Mouse (Mus musculus): Measurements from ENCODE around the gene Kcnq5. TPM values are rescaled to one million over a fixed set of nuclear protein-coding genes. Genes with fewer than 3 reads are reported as not detected.
"Not testable (repeated sequence)": the region's sequence is repeated elsewhere in the genome, so short reads cannot be mapped to it uniquely, and the experiment has no call there.

Kcnq5 gene
- polyA plus RNA-seq, 1 experiment from 2014 or later, result 0.95 TPM

GRCm38 (mm10) chr1:21777560-21777959, 184.2 kb downstream of the Kcnq5 start:
- Histone ChIP-seq H3K36me3 (ENCODE audit: insufficient read depth, low read length) (no peaks in the 10 kb centered on the region), H3K9me3 (ENCODE audit: low read length) (no peaks in the 10 kb centered on the region), H3K4me2 (replicated peaks; ENCODE audit: low read depth, low read length) (no peak overlapping the region), H3K4me1 (ENCODE audit: insufficient read depth, low read length) (no peaks in the 10 kb centered on the region), H3K27ac (ENCODE audit: low read length) (no peak overlapping the region), H3K9ac (replicated peaks; ENCODE audit: low read length) (no peak overlapping the region), H3K27me3 (ENCODE audit: insufficient read depth, low read length) (no peaks in the 10 kb centered on the region), H3K4me3 (ENCODE audit: low read length) (no peak overlapping the region)
- WGBS, result 55% methylated on average over 5 of the region's 5 CpGs
- ATAC-seq (ENCODE audit: low FRiP score, low TSS enrichment), result no peak

DNA sequence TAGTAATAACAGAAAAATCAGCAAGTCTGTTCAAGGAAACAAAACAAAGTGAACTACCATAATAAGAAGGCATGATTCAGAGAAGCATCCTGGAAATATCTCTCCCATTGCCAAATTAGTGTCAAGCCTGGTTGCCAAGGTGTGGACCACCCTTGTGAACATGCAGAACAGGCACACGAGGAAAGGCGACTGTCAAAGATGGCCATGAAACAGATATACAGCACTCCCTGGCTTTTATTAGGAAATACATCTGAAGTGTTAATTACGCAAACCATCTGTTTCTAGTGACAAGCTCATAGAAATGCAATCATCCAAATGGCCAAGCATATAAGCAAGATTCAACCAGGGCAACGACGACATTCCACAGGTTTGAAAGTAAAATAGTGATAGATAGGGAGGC, 187.8 kb downstream of the Kcnq5 start:
- H3K27me3 ChIP-seq (ENCODE audit: insufficient read depth, low read length), result no peaks in the 10 kb centered on the region
- H3K9ac ChIP-seq (replicated peaks; ENCODE audit: low read length), result no peak overlapping the region
- 43% methylated on average over 5 of the region's 5 CpGs for WGBS
- H3K4me3 ChIP-seq (ENCODE audit: low read length), result no peak overlapping the region
- H3K4me2 ChIP-seq (replicated peaks; ENCODE audit: low read depth, low read length), result no peak overlapping the region
- no peak for ATAC-seq (ENCODE audit: low FRiP score, low TSS enrichment)
- no peaks in the 10 kb centered on the region for H3K36me3 ChIP-seq (ENCODE audit: insufficient read depth, low read length)
- H3K9me3 ChIP-seq (ENCODE audit: low read length), result no peaks in the 10 kb centered on the region
- H3K27ac ChIP-seq (ENCODE audit: low read length), result no peak overlapping the region
- no peaks in the 10 kb centered on the region for H3K4me1 ChIP-seq (ENCODE audit: insufficient read depth, low read length)

- Histone ChIP-seq H3K9me3 (ENCODE audit: low read length) (no peaks in the 10 kb centered on the region), H3K27ac (ENCODE audit: low read length) (no peak overlapping the region), H3K4me1 (ENCODE audit: insufficient read depth, low read length) (no peaks in the 10 kb centered on the region), H3K4me2 (replicated peaks; ENCODE audit: low read depth, low read length) (no peak overlapping the region), H3K4me3 (ENCODE audit: low read length) (no peak overlapping the region), H3K27me3 (ENCODE audit: insufficient read depth, low read length) (no peaks in the 10 kb centered on the region), H3K9ac (replicated peaks; ENCODE audit: low read length) (no peak overlapping the region), H3K36me3 (ENCODE audit: insufficient read depth, low read length) (no peaks in the 10 kb centered on the region)
- WGBS, result 85% methylated on average over 1 of the region's 1 CpGs
- no peak for ATAC-seq (ENCODE audit: low FRiP score, low TSS enrichment)
These were observed 191.2 kb downstream of the Kcnq5 start for GRCm38 (mm10) chr1:21770494-21770893.

- Histone ChIP-seq H3K4me1 (ENCODE audit: insufficient read depth, low read length) (no peaks in the 10 kb centered on the region), H3K4me2 (replicated peaks; ENCODE audit: low read depth, low read length) (no peak overlapping the region), H3K27me3 (ENCODE audit: insufficient read depth, low read length) (no peaks in the 10 kb centered on the region), H3K9me3 (ENCODE audit: low read length) (no peaks in the 10 kb centered on the region), H3K27ac (ENCODE audit: low read length) (no peak overlapping the region), H3K4me3 (ENCODE audit: low read length) (no peak overlapping the region), H3K36me3 (ENCODE audit: insufficient read depth, low read length) (no peaks in the 10 kb centered on the region), H3K9ac (replicated peaks; ENCODE audit: low read length) (no peak overlapping the region)
- no peak for ATAC-seq (ENCODE audit: low FRiP score, low TSS enrichment)
- 87% methylated on average over 1 of the region's 1 CpGs for WGBS
These were observed 212.4 kb downstream of the Kcnq5 start for GRCm38 (mm10) chr1:21749297-21749696.

DNA sequence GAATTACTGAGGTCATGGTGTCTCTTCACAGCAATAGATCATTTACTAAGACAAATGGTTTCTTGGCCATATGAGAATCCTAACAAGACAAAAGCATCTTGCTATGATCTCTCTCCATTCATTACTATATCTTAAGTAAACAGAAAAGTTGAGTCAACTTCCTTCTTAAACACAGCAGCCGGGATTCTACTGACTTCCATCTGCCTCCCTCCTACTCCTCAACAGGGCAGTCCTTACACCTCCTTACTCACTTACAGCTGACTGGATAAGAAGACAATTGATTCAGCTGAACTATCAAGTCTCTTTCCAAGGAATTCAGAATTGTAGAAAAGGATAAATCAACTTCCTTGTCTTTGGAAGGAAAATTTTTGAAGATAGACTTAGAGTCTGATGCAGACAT, 232.6 kb downstream of the Kcnq5 start:
- Histone ChIP-seq H3K27ac (ENCODE audit: low read length) (no peak overlapping the region), H3K36me3 (ENCODE audit: insufficient read depth, low read length) (no peaks in the 10 kb centered on the region), H3K9me3 (ENCODE audit: low read length) (no peaks in the 10 kb centered on the region), H3K9ac (replicated peaks; ENCODE audit: low read length) (no peak overlapping the region), H3K4me1 (ENCODE audit: insufficient read depth, low read length) (no peaks in the 10 kb centered on the region), H3K4me3 (ENCODE audit: low read length) (no peak overlapping the region), H3K4me2 (replicated peaks; ENCODE audit: low read depth, low read length) (no peak overlapping the region), H3K27me3 (ENCODE audit: insufficient read depth, low read length) (no peaks in the 10 kb centered on the region)
- no peak for ATAC-seq (ENCODE audit: low FRiP score, low TSS enrichment)
- WGBS, result 38% methylated on average over 1 of the region's 1 CpGs

- not testable (repeated sequence) for H3K36me3 ChIP-seq (ENCODE audit: insufficient read depth, low read length); H3K27me3 ChIP-seq (ENCODE audit: insufficient read depth, low read length); ATAC-seq (ENCODE audit: low FRiP score, low TSS enrichment); H3K4me1 ChIP-seq (ENCODE audit: insufficient read depth, low read length); H3K4me3 ChIP-seq (ENCODE audit: low read length); H3K9me3 ChIP-seq (ENCODE audit: low read length); H3K27ac ChIP-seq (ENCODE audit: low read length); H3K9ac ChIP-seq (replicated peaks; ENCODE audit: low read length); H3K4me2 ChIP-seq (replicated peaks; ENCODE audit: low read depth, low read length)
- WGBS, result 79% methylated on average over 2 of the region's 2 CpGs
These were observed 238.5 kb downstream of the Kcnq5 start for GRCm38 (mm10) chr1:21723231-21723630.

DNA sequence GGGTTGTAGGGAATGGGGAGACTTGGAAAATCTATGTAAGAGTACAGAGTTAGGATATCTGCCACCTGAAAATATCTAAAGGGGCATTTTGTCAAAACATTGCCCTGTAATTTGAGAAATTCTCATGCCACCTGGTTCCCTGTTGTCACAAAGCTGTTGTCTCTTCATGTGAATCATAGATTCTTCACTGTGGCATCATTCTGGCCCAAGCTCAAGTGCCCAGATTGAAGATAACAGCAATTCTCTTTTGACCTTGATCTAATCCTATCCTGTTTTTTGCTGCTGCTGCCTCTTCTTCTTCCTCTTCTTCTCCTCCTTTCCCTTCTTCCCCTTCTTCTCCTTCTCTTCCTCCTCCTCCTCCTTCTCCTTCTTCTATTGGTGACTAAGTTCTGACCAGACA, 240.5 kb downstream of the Kcnq5 start:
- Histone ChIP-seq H3K27me3 (ENCODE audit: insufficient read depth, low read length) (no peaks in the 10 kb centered on the region), H3K9me3 (ENCODE audit: low read length) (no peaks in the 10 kb centered on the region), H3K27ac (ENCODE audit: low read length) (no peak overlapping the region), H3K4me1 (ENCODE audit: insufficient read depth, low read length) (no peaks in the 10 kb centered on the region), H3K9ac (replicated peaks; ENCODE audit: low read length) (no peak overlapping the region), H3K4me2 (replicated peaks; ENCODE audit: low read depth, low read length) (no peak overlapping the region), H3K4me3 (ENCODE audit: low read length) (no peak overlapping the region), H3K36me3 (ENCODE audit: insufficient read depth, low read length) (no peaks in the 10 kb centered on the region)
- no peak for ATAC-seq (ENCODE audit: low FRiP score, low TSS enrichment)

DNA sequence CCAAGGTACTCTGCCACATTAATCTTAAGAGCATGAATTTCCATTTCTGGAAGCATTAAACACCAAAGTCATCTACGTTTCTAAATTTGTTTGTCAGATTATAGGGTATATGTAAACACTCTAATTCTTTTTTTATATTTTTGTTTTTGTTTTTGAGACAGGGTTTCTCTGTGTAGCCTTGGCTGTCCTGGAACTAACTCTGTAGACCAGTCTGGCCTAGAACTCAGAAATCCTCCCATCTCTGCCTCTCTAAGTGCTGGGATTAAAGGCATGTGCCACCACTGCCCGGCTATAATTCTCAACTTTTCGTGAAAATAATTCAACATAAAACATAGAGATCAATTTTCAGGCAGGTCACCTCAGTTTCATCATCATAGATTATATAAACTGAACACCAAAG, 246.9 kb downstream of the Kcnq5 start:
- Histone ChIP-seq H3K27ac (ENCODE audit: low read length) (no peak overlapping the region), H3K27me3 (ENCODE audit: insufficient read depth, low read length) (no peaks in the 10 kb centered on the region), H3K4me2 (replicated peaks; ENCODE audit: low read depth, low read length) (no peak overlapping the region), H3K9me3 (ENCODE audit: low read length) (no peaks in the 10 kb centered on the region), H3K36me3 (ENCODE audit: insufficient read depth, low read length) (no peaks in the 10 kb centered on the region), H3K4me3 (ENCODE audit: low read length) (no peak overlapping the region), H3K4me1 (ENCODE audit: insufficient read depth, low read length) (no peaks in the 10 kb centered on the region), H3K9ac (replicated peaks; ENCODE audit: low read length) (no peak overlapping the region)
- no peak for ATAC-seq (ENCODE audit: low FRiP score, low TSS enrichment)
- 75% methylated on average over 3 of the region's 3 CpGs for WGBS

GRCm38 (mm10) chr1:21712711-21713110, 249.0 kb downstream of the Kcnq5 start:
- no peak overlapping the region for H3K27ac ChIP-seq (ENCODE audit: low read length)
- no peak for ATAC-seq (ENCODE audit: low FRiP score, low TSS enrichment)
- H3K9ac ChIP-seq (replicated peaks; ENCODE audit: low read length), result no peak overlapping the region
- no peaks in the 10 kb centered on the region for H3K36me3 ChIP-seq (ENCODE audit: insufficient read depth, low read length)
- no peaks in the 10 kb centered on the region for H3K9me3 ChIP-seq (ENCODE audit: low read length)
- H3K4me3 ChIP-seq (ENCODE audit: low read length), result no peak overlapping the region
- H3K4me2 ChIP-seq (replicated peaks; ENCODE audit: low read depth, low read length), result no peak overlapping the region
- 70% methylated on average over 2 of the region's 2 CpGs for WGBS
- no peaks in the 10 kb centered on the region for H3K4me1 ChIP-seq (ENCODE audit: insufficient read depth, low read length)
- no peaks in the 10 kb centered on the region for H3K27me3 ChIP-seq (ENCODE audit: insufficient read depth, low read length)

- Histone ChIP-seq H3K4me3 (ENCODE audit: low read length) (no peak overlapping the region), H3K27ac (ENCODE audit: low read length) (no peak overlapping the region), H3K27me3 (ENCODE audit: insufficient read depth, low read length) (no peaks in the 10 kb centered on the region), H3K9me3 (ENCODE audit: low read length) (no peaks in the 10 kb centered on the region), H3K36me3 (ENCODE audit: insufficient read depth, low read length) (no peaks in the 10 kb centered on the region), H3K9ac (replicated peaks; ENCODE audit: low read length) (no peak overlapping the region), H3K4me1 (ENCODE audit: insufficient read depth, low read length) (no peaks in the 10 kb centered on the region), H3K4me2 (replicated peaks; ENCODE audit: low read depth, low read length) (no peak overlapping the region)
- ATAC-seq (ENCODE audit: low FRiP score, low TSS enrichment), result no peak
- WGBS, result 64% methylated on average over 2 of the region's 2 CpGs
These were observed 271.3 kb downstream of the Kcnq5 start for GRCm38 (mm10) chr1:21690458-21690857.

GRCm38 (mm10) chr1:21688918-21689317, 272.8 kb downstream of the Kcnq5 start:
- Histone ChIP-seq H3K9me3 (ENCODE audit: low read length) (no peaks in the 10 kb centered on the region), H3K4me3 (ENCODE audit: low read length) (no peak overlapping the region), H3K4me2 (replicated peaks; ENCODE audit: low read depth, low read length) (no peak overlapping the region), H3K27me3 (ENCODE audit: insufficient read depth, low read length) (no peaks in the 10 kb centered on the region), H3K27ac (ENCODE audit: low read length) (no peak overlapping the region), H3K4me1 (ENCODE audit: insufficient read depth, low read length) (no peaks in the 10 kb centered on the region), H3K9ac (replicated peaks; ENCODE audit: low read length) (no peak overlapping the region), H3K36me3 (ENCODE audit: insufficient read depth, low read length) (no peaks in the 10 kb centered on the region)
- ATAC-seq (ENCODE audit: low FRiP score, low TSS enrichment), result no peak
- WGBS, result 74% methylated on average over 1 of the region's 1 CpGs
